ENCODE assay signal across 8 mouse cellular contexts in the genomic region with DNA sequence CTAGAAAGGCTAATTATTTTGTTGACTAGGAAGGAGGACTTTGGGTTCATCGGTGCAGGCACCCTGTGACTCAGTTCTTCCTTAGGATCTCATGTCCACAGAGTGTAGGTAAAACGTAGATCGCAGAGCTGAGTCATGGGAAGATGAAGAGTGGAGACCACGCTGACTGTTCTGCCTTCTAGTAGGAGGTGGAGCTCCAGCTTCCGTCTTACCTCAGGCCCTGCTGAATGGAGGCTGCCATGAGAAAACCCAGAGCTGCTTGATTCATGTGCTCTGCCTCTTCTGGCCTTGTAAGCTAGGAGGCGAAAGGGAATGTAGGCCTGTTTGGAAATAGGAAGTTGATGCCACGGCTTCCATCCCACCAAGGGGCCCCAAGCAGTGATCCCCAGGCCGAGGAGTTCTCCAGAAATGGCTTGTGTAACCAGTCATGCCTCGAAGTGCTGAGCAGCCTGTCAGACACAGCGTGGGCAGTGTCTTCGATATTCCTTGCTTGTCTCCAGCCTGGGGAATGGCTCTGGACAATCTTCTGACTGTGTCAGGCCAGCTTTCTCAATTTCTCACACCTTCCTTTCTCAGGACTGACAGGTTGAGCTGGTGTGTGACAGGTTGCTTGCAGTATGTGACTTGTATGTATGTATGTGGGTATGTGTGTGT. TPM values are rescaled to one million over a fixed set of nuclear protein-coding genes. Genes with fewer than 3 reads are reported as not detected.
A peak's percentile ranks its signal among the peaks of the same experiment; 100 is the strongest.
DNase-seq lines count a peak whose midpoint lies in the region; ATAC-seq and TF ChIP-seq lines count a peak whose summit lies in the region.

No protein-coding gene starts in this region.

- H3K79me2 ChIP-seq in liver, adult 2 months (ENCODE audit: control insufficient read depth, insufficient read depth, low read length), result peaks cover 7% of the 10 kb centered on the region; the same call in 1 of the 2 replicates

- no peaks in the 10 kb centered on the region for H3K27me3 ChIP-seq in forebrain, embryonic 14.5 days (replicated peaks; ENCODE audit: control insufficient read depth, insufficient read depth, low read length)
- H3K27me3 ChIP-seq in liver, adult 2 months (ENCODE audit: control insufficient read depth, insufficient read depth, low read length), result no peaks in the 10 kb centered on the region
- H3K27me3 ChIP-seq in splenic B cell, adult 2 months (ENCODE audit: control insufficient read depth, insufficient read depth, low read length, poor library complexity, severe bottlenecking), result no peaks in the 10 kb centered on the region

- peaks cover 14% of the 10 kb centered on the region for H3K36me3 ChIP-seq in forebrain, embryonic 14.5 days (ENCODE audit: control insufficient read depth, insufficient read depth, low read length)
- peaks cover 9% of the 10 kb centered on the region for H3K36me3 ChIP-seq in liver, adult 2 months (ENCODE audit: control insufficient read depth, insufficient read depth, low read length)
- no peaks in the 10 kb centered on the region; the same call in 1 of the 2 replicates for H3K36me3 ChIP-seq in splenic B cell, adult 2 months (ENCODE audit: control insufficient read depth, insufficient read depth, low read length, poor library complexity, severe bottlenecking)

- peak overlapping the region; percentile 25; the same call in 1 of the 2 replicates for H3K9ac ChIP-seq in forebrain, embryonic 14.5 days (ENCODE audit: low read length)
- 0 out of 2 replicates have a peak overlapping the region, but pooled peaks have one; percentile 17 for H3K9ac ChIP-seq in liver, adult 2 months (ENCODE audit: low read depth, low read length)

- no peak for ATAC-seq in forebrain, embryonic 14.5 days

- peak overlapping the region; percentile 59 for H3K4me2 ChIP-seq in forebrain, embryonic 14.5 days (ENCODE audit: low read length)

- H3K4me3 ChIP-seq in forebrain, embryonic 14.5 days (ENCODE audit: low read depth, low read length), result peak overlapping the region; percentile 8; the same call in 1 of the 2 replicates
- no peak overlapping the region for H3K4me3 ChIP-seq in liver, adult 2 months (ENCODE audit: insufficient read depth, low read depth, low read length)

- peaks cover 10% of the 10 kb centered on the region; the same call in 1 of the 2 replicates for H3K4me1 ChIP-seq in forebrain, embryonic 14.5 days (ENCODE audit: control insufficient read depth, insufficient read depth, low read length)
- peaks cover 14% of the 10 kb centered on the region for H3K4me1 ChIP-seq in liver, adult 2 months (ENCODE audit: control insufficient read depth, insufficient read depth, low read length)

- no peak for TF ChIP-seq CTCF in liver, adult 2 months (IDR thresholded peaks at IDR 0.05; ENCODE audit: low read depth, low read length)

- intact Hi-C loops in left cerebral cortex, postnatal 25 days (cut with DNase I), result no loop called here
- intact Hi-C loops in left cerebral cortex, postnatal 10 days (cut with DNase I), result no loop called here

- peak; percentile 40 to 70 for DNase-seq in left cerebral cortex, postnatal 25 days (ENCODE audit: low spot score in 2 of 2)
- DNase-seq in left cerebral cortex, postnatal 10 days (ENCODE audit: extremely low spot score in 1 of 2, low spot score in 2 of 2), result no peak
- peak; percentile 20 for DNase-seq in T-cell, adult 2 months (ENCODE audit: low spot score)
- no peak for DNase-seq in forebrain, embryonic 14.5 days (ENCODE audit: low spot score)
- no peak for DNase-seq in liver, adult 2 months (ENCODE audit: extremely low read depth, low read depth, low spot score)
- peak; percentile 31 for DNase-seq in splenic B cell, adult 2 months (ENCODE audit: low read depth, low spot score)
- DNase-seq in adrenal gland, postnatal 10 days, result no peak
- DNase-seq in gastrocnemius, adult 8-10 months (ENCODE audit: low spot score in 2 of 2), result no peak

- H3K9me3 ChIP-seq in forebrain, embryonic 14.5 days (replicated peaks; ENCODE audit: control insufficient read depth, low read length), result no peaks in the 10 kb centered on the region

- H3K27ac ChIP-seq in forebrain, embryonic 14.5 days (ENCODE audit: low read depth, low read length), result no peak overlapping the region
- no peak overlapping the region for H3K27ac ChIP-seq in liver, adult 2 months (replicated peaks; ENCODE audit: insufficient read depth, low read depth, low read length)

- no peak for TF ChIP-seq POLR2A in liver, adult 2 months (IDR thresholded peaks at IDR 0.05; ENCODE audit: extremely low read depth, insufficient read depth, low read length)

- 90% methylated on average over 11 of the region's 11 CpGs for WGBS in forebrain, embryonic 14.5 days
- WGBS in liver, adult 2 months, result 73% methylated on average over 11 of the region's 11 CpGs

RNA-seq across cellular contexts. Expression of a gene that starts 1.4 kb away (rescaled TPM):
- total RNA-seq in left cerebral cortex, postnatal 25 days (2021), result 10 to 100 TPM; 68.4 to 77.9 TPM
- total RNA-seq in left cerebral cortex, postnatal 10 days (2021), result 10 to 100 TPM; 73.5 to 74.7 TPM
- polyA plus RNA-seq in forebrain, embryonic 14.5 days (2014; fragmentation: Nextera tagmentation; extraction: Ambion mirVana), result 36.0 and 44.8 TPM in 2 replicates
- 14.1 and 16.6 TPM in 2 replicates for total RNA-seq in liver, adult 2 months (2014; rRNA removed)
- polyA plus RNA-seq in liver, adult 2 months (2012; rRNA removed), result 22.6 and 36.6 TPM in 2 replicates
- total RNA-seq in adrenal gland, postnatal 10 days (2021), result 10 to 100 TPM; 42.8 to 55.9 TPM
- 10 to 100 TPM; 39.0 to 54.6 (median 44.5) TPM for total RNA-seq in gastrocnemius, adult 8-10 months (2022)

RNA-seq across cellular contexts. Expression of a gene that starts 1.5 kb away (rescaled TPM):
- total RNA-seq in left cerebral cortex, postnatal 25 days (2021), result 1 to 10 TPM; 1.2 to 2.6 TPM
- 1 to 10 TPM in 1 of 2 experiments, under 1 TPM in 1; 0.63 to 1.5 TPM for total RNA-seq in left cerebral cortex, postnatal 10 days (2021)
- 0.91 and 1.4 TPM in 2 replicates for polyA plus RNA-seq in forebrain, embryonic 14.5 days (2014; fragmentation: Nextera tagmentation; extraction: Ambion mirVana)
- total RNA-seq in liver, adult 2 months (2014; rRNA removed), result 1.1 and 1.7 TPM in 2 replicates
- polyA plus RNA-seq in liver, adult 2 months (2012; rRNA removed), result 2.5 and 2.9 TPM in 2 replicates
- total RNA-seq in adrenal gland, postnatal 10 days (2021), result 10 to 100 TPM; 15.1 to 17.7 TPM
- 1 to 10 TPM; 1.9 to 3.7 (median 2.8) TPM for total RNA-seq in gastrocnemius, adult 8-10 months (2022)

RNA-seq across cellular contexts. Expression of a gene that starts 12.7 kb away (rescaled TPM):
- 10 to 100 TPM; 91.0 to 91.4 TPM for total RNA-seq in left cerebral cortex, postnatal 25 days (2021)
- total RNA-seq in left cerebral cortex, postnatal 10 days (2021), result 10 to 100 TPM; 74.6 to 79.2 TPM
- 57.5 and 63.4 TPM in 2 replicates for polyA plus RNA-seq in forebrain, embryonic 14.5 days (2014; fragmentation: Nextera tagmentation; extraction: Ambion mirVana)
- 17.8 and 26.6 TPM in 2 replicates for total RNA-seq in liver, adult 2 months (2014; rRNA removed)
- 136 and 154 TPM in 2 replicates for polyA plus RNA-seq in liver, adult 2 months (2012; rRNA removed)
- total RNA-seq in adrenal gland, postnatal 10 days (2021), result 100 to 1,000 TPM; 144 to 149 TPM
- 10 to 100 TPM; 34.5 to 39.4 (median 37.9) TPM for total RNA-seq in gastrocnemius, adult 8-10 months (2022)

RNA-seq across cellular contexts. Expression of a gene that starts 26.9 kb away (rescaled TPM):
- total RNA-seq in left cerebral cortex, postnatal 25 days (2021), result 1 to 10 TPM; 4.9 to 5.2 TPM
- total RNA-seq in left cerebral cortex, postnatal 10 days (2021), result 1 to 10 TPM; 3.5 to 3.6 TPM
- 0.22 and 0.30 TPM in 2 replicates for polyA plus RNA-seq in forebrain, embryonic 14.5 days (2014; fragmentation: Nextera tagmentation; extraction: Ambion mirVana)
- total RNA-seq in liver, adult 2 months (2014; rRNA removed), result not detected in 2 replicates
- 0.56 and 0.66 TPM in 2 replicates for polyA plus RNA-seq in liver, adult 2 months (2012; rRNA removed)
- total RNA-seq in adrenal gland, postnatal 10 days (2021), result 1 to 10 TPM; 2.7 to 4.2 TPM
- under 1 TPM; 0.15 to 0.94 (median 0.56) TPM for total RNA-seq in gastrocnemius, adult 8-10 months (2022)

RNA-seq across cellular contexts. Expression of a gene that starts 35.0 kb away (rescaled TPM):
- total RNA-seq in left cerebral cortex, postnatal 25 days (2021), result 1 to 10 TPM; 1.0 to 1.1 TPM
- under 1 TPM in 1 of 2 experiments, not detected in 1; 0.66 TPM for total RNA-seq in left cerebral cortex, postnatal 10 days (2021)
- polyA plus RNA-seq in forebrain, embryonic 14.5 days (2014; fragmentation: Nextera tagmentation; extraction: Ambion mirVana), result not detected in 2 replicates
- 0.34 and 0.74 TPM in 2 replicates for total RNA-seq in liver, adult 2 months (2014; rRNA removed)
- 0.11 and 2.0 TPM in 2 replicates for polyA plus RNA-seq in liver, adult 2 months (2012; rRNA removed)
- total RNA-seq in adrenal gland, postnatal 10 days (2021), result 10 to 100 TPM in 1 of 2 experiments, under 1 TPM in 1; 0.67 to 16.9 TPM
- total RNA-seq in gastrocnemius, adult 8-10 months (2022), result not detected

Comparison
In these comparisons a context has a peak if more than half of its experiments do, and no peak if none do; other contexts are left out.
1. DNase-seq: peak in left cerebral cortex, postnatal 25 days (2 of 2), T-cell, adult 2 months (single experiment) and splenic B cell, adult 2 months (single experiment); none in left cerebral cortex, postnatal 10 days (0 of 2), forebrain, embryonic 14.5 days (single experiment), liver, adult 2 months (single experiment), adrenal gland, postnatal 10 days (single experiment) and gastrocnemius, adult 8-10 months (0 of 2).